Mouse (Mus musculus) adipocyte (in vitro differentiated cells): ENCODE data around the gene Dlg2.

Experiments used
- DNase-seq: peaks from one replicate; pipeline ENCODE4 v3.0.0-alpha.2; 2016; ENCODE audit warnings: low spot score

Gene Dlg2

DNA sequence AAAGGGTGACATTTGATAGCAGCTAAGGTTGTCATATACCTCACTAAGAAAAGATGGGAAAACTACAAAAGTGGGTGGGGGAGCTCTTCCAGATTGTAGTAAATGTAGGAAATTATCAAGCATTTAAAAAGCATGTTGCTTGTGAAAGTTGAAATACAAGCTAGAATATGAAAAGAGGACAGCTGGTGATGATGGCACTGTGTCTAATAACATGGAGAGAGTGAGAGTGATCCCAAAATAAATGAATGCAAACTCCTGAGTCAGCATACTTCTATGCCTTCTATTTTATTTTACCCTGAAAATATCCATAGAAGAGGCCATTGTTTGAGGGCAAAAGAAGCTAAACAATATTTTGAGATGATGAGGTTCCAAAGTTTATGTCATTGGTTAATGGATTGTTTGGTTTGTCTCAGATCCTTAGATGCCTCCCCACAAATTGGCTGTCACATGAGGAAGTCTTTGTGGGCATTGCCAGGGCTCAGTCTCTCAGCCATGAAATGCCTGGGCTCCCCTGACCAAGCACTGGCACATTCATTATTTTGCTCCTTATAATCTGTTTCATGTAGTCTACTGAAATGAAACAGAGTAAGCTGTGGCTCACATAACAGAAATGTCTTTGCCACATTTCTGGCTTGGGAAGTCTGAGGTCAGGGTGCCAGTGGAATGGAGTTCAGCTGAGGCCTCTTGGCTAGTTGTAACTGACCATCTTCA lies 1276.8 kb downstream of the Dlg2 start:
- DNase-seq = peak; percentile 8

DNA sequence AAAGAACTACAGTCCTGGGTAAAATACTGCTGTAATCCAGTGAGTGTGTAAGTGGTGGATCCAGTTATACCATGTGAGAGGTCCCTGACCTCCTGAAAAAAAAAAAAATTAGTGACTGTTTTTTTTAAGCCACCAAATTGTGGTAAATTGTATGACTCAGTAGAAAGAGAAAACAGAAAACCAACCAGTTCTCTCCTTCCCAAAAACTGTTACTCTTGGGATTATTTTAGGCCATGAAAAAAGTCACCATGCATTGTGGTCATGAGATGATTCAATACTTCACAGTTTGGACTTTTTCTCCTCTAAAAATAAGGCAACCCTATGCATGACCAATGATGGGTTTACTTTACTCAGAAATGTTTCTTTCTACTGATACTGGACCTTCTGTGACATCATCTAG lies 1291.2 kb downstream of the Dlg2 start:
- no peak for DNase-seq

DNA sequence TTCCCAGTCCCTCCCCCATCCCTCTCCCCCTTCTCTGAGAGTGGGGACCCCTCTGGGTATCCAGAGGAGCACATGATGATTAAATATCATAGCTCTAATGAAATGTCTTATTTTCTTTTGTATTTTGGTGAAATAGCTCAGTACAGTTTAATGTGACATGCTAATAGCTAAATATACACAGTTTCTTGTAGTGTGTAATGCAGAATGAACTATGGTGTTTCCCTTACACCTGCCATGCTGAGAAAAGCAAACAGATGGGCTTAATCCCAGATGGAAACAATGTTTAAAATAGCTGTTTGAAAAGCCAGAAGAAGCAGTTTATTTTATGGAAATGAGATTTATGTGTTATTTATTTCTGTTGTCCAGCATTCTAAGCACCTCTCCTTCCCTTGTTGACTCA lies 1302.2 kb downstream of the Dlg2 start:
- no peak for DNase-seq

DNA sequence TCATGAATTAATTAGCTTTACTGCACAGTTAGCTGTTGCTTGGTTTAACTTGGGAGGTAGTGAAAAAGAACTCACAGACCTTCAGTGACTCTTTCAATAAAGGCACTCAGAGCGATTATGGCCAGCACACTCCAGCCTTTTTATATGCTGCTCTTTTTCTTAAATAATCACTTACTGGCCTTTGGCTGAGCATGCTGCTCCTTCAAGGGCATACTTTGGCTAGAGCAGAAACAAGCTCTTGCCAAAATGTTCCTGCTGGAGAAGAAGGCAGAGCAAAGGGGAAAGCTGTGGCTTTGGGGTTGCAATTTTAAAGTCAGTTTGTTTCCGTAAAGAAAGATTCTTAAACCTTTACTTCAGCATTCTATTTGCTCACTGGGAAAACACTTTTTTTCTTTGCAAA lies 1308.1 kb downstream of the Dlg2 start:
- DNase-seq = peak; percentile 61

DNA sequence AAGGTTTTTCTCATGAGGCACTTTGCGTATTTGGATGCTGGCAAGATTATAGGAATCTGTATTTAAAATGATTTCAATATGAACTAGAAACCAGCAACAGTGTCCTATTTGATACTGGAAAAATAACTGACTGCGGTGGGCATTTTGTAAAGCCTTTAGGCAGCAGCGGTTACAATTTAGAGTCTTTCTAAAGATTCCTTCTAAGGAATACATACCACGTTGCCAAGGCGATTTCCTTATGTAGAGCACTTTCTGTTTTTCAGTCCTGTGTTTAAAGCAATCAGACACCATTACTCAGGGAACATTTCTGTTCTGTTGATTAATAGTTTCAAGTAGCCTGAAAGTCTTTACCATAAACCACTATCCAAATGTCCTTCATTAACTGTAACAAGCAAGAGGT lies 1309.0 kb downstream of the Dlg2 start:
- DNase-seq = peak; percentile 3

DNA sequence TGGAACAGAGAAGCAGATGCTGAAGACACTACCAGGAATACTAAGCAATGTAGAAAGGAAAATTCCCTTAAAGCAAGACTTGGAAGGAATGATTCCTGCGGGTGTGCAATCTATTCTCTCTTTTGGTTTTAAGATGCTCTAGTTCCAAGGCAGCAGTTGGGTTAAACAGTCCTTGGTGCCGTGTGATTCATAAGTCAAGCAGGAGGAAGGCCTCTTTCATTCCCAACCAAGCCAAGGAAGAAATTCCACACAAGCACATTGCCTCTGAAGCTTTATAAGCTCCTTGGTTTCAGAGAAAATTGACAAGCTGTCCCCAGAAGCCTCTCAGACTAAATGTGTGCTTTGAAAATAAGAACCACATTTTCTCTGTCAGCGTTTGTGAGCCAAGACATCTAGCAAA lies 1309.4 kb downstream of the Dlg2 start:
- peak; percentile 7 for DNase-seq

DNA sequence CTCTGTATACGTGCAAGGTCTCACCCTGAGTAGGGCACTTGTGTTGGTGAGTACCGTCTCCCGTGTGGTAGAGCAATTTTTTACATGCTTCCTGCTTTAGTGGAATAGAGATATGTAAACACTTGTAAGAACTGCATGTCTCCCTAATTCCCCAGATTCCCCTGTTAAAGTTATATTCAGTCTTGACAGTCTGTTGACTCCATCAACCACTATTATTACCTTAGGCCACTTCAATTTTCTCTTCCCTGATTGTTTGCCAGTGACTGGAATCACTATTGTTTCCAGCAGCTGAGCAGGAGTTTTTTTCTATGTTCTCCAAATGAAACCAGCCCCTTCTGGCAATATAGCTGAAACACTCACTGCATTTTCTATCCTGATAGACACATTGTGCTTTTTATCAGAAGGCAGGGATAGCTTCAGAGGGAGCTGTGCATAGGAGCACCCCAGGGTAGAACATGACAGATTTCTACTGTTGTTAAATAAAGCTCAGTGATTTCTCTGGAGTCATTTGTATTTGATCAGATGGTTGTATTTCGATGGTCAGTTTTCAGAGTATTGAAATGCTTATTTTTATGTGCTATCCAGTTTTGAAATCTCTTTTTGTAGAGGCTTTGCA lies 1314.6 kb downstream of the Dlg2 start:
- DNase-seq = no peak

DNA sequence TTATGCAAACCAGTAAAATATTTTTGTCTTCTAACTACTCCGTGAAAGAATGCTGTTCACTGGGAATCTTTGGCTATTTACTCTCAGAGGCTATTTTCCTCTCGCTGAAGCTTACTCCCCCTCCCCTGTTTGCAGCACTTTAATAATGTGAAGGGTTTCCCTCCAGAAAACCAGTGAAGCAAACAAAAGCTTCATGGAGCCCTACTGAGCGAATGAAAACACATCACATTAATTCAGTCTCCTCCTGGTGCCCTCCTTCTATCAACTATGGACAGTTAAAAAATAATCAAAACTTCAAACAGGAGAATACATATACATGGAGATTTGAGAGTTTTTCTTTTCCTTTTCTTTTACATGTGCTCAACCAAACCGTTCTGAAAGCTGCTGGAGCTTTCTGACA lies 1330.2 kb downstream of the Dlg2 start:
- no peak for DNase-seq

DNA sequence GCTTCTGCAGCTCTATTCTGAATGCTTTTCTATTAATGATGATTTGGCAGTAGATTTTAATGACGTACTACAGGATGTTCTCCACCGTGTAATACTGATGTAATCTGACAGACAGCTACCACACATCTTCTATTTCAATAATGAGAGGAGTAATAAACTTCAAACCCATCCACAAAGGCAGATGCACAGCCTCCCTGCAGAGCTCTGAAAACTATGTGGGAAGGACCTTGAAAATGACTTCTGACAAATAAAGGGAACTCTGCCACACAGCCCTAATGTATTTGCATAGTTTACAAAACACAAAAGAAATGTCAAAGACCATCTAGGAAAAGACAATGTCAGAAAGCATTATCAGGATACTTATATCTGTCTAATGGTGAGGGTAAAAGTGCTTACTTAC lies 1334.3 kb downstream of the Dlg2 start:
- DNase-seq = no peak

DNA sequence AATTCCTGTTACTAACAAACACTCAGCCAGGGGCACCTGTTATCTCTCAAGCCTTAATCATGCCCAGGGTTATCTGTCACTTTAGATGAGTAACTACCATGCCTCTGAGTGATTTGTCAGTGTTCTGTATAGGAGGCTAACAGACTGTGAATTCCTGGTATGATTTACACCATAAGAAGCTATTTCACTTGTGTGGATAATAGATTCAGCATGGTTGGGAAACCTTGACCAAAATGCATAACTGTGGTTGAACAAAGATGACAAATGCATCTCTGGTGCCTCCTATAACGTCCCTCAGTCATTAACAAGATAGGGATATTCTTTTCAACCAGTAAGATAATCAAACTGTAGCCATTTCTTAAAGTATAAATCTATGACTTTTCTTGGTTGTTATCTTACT lies 1341.5 kb downstream of the Dlg2 start:
- DNase-seq = no peak

DNA sequence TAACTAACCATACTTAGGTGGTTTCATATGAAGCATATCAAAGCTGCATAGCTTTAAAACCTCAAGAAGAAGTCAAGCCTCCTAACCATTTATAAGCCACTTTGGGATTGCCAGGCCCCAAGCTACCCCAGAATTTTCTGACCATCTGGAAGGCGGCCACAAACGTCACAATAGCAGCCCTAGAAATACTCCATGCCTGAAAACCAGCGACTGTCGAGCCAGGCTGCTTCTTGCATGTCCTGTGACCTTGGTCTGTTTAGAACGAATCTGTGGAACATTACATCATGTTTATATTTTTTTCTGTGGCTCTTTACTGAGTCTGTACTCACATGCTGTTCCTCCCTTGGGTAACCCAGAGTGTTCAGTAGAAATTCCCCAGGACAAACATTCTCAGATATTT lies 1355.7 kb downstream of the Dlg2 start:
- no peak for DNase-seq

DNA sequence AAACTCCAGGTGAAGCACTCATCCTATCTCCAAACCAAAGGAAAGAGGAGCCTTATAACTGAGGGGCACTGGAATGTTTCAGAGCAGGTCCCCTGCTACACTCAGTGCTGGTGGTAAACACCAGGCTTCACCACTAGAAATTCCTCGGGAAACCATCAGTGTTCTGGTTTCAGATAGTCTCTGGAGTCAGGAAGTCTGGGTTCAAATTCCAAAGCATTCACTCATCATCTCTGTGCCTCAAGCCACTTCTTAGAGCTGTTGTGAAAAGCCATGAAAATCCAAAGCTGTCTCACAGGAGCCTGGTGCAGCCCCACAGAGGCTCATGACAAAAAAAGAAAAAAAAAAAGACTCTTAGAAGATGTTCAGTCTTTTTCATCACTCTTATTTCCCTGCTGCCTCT lies 1369.3 kb downstream of the Dlg2 start:
- no peak for DNase-seq

DNA sequence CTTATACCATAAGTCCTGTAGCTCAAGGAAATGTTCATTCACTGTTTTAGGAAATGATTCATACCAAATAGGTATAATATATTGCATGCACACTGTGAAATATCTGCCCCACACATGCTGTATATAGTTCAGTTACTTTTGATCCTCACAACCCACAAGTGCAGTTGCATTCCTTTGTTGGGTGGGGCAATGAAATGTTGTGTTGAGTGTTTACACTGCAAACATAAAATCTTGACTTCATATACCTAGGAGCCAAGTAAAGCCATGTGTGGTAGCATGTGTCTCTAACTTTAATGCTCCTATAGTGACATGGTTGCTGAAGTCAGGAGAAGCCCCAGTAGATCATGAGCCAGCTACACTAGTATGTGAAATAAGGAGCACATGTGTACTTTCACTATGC lies 1372.9 kb downstream of the Dlg2 start:
- DNase-seq = no peak

DNA sequence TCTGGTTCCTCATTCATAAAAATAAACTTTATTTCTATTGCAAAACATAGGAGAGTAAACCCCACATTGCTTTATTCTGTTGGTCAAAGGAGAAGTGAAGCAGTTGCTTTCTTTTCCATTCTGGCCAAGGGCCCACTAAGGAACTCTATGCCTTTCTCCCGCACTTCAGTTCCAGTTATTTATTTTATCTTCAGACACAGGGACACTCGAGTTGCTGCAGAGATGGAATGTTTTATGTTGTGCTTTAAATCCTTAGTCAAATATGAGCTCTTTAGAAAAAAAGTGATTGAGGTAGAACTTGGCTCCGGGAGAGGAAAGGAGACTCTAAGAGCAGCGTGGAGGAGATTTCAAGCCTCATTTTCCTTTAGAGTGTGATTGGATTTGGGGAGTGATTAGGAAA lies 1377.2 kb downstream of the Dlg2 start:
- DNase-seq = no peak

DNA sequence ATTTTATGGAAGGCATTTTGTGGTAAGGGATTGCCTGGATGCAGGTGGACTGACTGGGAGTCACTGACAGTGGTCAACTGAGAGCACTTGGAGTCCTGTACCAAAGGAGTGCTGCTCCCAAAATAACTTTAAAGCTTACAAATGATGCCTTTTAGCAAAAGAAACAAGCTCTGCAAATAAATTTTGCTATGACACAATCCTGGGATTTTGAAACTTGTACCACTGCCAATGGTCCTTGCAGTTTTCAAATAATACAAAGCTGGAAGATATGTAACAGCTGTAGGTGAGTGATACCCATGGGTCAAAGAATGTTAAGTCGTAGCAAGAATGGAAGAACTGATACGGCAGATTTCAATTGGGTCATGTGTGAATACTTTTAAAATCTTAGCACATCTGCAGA lies 1380.5 kb downstream of the Dlg2 start:
- peak; percentile 8 for DNase-seq

DNA sequence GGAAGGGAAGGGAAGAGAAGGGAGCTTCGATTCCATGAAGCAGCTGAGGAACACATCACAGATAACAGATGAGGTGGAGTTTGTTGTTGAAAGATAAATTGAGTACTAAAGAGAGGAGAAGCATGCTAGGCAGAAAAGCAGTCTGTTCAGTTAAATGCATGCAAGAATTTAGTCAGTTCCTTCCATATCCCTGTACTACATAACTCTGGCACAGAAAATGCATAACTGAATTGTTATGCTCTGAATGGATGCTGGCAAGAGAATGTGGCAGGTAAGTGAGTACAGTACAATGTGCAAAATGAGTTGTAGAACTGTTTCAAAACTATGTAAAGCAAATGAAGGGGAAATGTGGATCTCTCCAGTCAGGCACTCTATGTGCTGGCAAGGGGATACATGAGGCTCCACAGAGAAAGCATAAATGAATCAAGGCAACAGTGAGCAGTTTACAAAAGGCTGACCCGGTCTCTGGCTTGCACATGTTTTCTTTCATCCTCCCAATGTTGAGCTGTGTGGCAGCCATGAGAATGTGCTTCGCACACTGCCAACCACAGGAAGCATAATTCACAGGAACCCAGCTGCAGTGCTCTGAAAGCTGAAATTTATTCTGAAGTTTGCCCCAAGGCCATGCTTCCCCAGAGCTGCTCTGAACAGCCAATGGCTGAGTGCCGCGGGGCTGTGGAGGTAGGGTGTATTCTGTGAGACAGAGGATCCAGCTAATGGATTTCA lies 1386.5 kb downstream of the Dlg2 start:
- DNase-seq = no peak

DNA sequence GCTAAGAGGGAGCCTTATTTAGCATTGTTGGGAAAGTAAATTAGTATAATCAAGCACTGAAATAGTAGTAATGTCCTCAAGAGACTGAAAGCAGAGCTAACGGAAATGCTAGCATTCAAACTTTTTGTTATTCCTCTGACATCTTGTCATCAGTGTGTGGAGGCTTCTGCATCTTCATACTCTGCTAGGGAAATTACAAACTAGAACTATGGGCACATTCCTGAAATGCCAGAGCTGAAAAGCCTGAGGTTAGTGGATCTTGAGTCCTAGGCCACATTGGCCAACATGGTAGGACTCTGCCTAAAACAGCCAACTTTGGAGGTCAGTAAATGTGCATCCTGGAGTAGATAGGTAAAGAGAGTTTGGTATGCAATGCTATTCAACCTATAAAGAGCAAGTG lies 1392.4 kb downstream of the Dlg2 start:
- no peak for DNase-seq

DNA sequence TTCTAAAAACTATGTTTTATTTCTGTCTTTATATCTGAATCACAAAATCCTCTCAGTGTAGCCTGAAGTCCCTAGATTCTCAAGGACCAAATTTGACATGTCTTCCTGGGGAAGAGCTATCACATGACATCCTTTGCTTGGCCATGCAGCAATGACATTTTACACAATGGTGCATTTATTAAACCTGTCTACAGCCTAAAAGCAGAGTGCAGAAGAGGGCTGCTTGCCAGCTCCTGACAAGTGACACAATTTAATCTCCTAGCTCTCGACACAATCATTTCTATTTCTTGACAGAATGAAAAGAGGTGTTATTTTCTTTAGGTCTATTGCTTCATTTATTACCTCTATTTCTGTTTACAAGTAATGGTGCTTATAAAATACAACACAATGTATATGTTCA lies 1400.4 kb downstream of the Dlg2 start:
- DNase-seq = peak; percentile 4

DNA sequence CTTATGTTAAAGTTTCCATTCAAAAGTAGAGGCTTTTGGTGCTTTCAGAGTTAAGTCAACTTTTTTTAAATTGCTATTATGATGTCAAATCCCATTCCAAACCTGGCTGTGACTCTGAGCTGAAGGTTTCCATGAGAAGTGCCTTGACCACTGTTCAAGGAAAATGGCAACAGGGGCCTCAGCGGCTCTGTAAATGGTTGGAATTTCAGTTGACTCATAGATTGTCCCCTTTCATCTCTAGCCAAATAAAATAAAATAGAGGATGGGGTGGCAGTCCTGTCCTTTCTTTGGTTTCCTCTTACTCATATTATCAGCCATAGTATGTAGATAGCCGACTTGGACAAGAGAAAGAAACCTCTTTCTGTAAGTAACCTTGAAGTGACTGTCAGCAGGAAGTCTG lies 1401.3 kb downstream of the Dlg2 start:
- DNase-seq = no peak

DNA sequence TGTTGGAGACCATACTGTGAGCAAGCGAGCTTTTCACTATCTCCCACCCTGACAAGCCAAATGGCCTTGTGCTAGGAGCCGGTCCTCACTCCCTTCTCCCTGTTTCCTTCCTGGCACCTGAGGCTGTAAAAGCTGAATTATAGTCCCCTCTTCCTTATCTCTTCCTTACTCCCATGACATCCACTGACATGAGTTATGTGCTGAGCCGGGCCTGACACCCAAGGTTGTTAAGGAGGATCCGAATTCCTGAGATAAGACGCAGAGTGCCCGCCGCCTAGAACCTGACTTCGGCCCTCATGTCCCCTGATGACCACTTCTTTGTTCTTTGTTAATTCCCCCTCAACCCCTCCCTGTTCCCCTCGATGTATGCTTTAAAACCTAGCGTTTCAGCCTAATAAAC lies 1409.9 kb downstream of the Dlg2 start:
- no peak for DNase-seq

DNA sequence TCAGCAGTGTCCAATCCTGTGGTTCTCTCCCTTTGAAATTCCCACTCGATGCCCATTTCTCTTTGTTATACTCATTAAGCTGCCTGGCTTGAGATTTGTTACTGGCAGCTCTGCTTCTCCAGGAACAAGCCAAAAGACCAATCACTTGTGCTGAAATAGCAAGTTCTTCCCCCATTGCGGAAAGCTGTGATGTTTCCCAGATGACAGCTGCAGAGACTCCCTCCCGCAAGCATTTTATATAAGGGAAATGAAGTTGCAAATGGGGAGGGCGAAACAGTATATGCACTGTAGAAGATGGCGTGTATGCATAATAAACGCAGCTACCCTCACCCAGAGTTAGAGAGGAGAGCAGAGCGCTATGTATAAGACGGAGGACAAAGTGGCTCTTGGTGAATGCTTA lies 1417.5 kb downstream of the Dlg2 start:
- DNase-seq = no peak

DNA sequence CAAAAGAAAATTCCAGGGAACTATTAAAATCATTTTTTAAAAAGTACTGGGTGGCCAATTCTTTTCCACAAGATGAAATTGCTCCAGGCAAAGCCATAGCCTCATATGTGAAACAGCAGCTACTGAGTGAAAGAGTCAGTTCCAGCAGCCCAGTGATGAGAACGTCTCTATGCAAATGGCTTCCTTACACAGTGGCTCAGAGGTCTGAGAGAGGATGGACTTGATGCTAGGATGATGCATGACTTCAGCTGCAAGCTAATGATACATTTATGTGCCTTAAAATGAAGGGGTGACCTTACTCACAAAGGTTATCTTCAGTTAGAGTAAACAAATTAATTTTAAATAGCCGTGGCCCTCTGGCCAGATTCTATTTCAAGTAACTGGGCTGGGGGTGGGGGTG lies 1420.5 kb downstream of the Dlg2 start:
- no peak for DNase-seq

DNA sequence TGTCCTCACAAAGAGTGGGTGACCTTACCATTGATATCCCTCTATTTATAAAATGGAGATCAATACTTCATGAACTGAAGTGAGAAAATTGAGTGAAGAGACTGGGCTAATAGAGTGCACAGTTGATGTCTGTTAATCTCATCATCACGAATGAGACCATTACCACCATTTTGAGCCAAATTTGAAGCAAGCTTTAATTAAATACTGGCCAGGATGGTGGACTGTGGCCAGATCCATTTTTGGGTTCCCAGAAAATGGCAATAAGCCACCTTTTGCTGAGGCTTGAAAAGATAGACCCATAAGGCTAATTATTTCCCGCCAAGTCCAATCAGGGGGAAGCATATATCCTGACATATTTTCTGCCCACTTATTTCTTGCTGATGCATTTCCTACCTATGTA lies 1421.0 kb downstream of the Dlg2 start:
- no peak for DNase-seq

DNA sequence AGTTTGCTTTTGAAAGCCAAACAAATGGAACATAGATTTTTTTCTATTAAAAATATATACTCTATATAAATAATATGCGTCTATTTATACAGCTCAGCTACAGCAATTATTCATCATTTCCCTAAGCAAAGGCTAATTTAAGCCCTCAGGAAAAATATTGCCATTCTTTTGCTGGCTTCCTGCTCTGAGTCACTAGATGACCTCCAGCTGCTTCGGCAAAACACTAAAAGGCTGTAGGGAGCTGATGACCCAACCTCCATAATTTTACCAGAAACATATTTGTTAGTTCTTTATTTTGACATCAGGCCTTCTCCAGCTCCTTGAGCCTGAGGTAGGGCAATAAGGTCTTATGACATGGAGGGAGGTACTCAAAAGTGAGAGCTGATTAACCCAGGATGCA lies 1426.0 kb downstream of the Dlg2 start:
- DNase-seq = no peak
